Mouse (Mus musculus): ENCODE data around the gene Cd63.

Gene Cd63

DNA sequence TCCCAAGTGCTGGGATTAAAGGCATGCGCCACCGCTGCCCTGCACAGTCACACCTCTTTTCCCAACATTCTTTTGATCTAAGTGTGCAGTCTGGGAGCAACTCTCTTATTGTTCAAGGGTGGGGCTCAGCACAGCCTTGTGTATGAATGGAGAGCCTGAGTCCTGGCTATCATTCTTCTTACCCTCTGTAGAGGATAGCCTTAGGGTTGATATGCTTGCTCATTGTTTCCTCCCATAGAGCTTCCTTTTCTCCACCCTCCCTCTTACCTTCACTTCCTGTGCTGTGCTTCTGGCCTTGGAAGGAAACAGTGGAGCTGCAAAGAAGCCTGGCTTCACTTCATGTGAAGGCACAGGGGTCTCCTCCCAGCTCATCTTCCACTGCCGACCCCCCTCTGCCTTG is at the start of gene Cd63:
Gene Cd63, plus strand, starts transcription at position 292 of the 400 bp plus-strand sequence.
- no peak for DNase-seq

DNA sequence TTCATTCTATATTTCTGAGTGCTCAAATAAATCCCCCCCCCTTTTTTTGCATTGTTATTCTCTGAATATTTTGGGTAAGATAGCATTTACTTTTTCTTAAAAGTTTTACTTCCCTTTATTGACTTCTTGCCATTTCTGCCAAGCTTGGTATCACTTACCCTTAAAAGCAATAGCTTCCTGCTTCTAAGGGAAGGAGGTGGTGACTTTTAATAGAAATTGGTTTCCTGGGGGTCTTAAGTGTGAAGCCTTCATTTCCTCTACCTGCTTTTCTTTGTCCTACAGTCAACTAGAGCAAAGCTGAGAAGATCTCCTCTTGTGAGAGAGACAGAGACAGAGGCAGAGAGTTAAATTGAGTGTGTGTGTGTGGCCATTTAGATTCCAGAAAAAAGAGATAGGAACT is 39.6 kb upstream of the Cd63 start:
- DNase-seq = no peak

DNA sequence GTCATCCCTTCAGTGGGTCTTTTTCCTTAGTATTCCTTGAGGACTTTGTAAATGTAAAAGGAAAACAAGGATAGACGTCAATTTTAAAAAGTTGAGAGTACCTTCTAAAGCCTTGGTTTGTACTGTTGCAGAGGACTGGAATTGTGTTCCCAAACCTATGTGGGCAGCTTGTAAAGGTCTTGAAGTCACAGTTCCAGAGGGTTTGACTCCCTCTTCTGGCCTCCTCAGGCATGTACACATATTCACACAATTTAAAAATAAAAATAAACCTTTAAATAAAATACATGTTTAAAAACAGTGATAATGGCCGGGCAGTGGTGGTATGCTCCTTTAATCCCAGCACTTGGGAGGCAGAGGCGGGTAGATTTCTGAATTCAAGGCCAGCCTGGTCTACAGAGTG is 34.7 kb upstream of the Cd63 start:
- no peak for DNase-seq

DNA sequence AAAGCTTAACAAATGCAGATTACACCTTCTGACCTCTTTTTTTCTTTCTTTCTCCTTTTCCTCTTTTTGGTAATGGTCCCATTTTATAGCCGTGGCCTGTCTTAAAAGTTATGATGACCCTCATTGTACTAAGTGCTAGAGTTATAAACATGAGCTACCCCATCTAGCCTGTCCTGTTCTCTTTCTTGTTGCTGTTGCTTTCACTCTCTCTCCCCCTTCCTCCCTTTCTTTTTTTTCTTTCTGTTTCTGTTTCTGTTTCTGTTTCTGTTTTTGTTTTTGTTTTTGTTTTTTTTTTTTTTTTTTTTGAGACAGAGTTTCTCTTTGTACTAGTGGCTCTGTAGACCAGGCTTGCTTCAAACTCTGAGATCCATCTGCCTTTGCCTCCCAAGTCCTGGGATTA is 34.3 kb upstream of the Cd63 start:
- no peak for DNase-seq

DNA sequence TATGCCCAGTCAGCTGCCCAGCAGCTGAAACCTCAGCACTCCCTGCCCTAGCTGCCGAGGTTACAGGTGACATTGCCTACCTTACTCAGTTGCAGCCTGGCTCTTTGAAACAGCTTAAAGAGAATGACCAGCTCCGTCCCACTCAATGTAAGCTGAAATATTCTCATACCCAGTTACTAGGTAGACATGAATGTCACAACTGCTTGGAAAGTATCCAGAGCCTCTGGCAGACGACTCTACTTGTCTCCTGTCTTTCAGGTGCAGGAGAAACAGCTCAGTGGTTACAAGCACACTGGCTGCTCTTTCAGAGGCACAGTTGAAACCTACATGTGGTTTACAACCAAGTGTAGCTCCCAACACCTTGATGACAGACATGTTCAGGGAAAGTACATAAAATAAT is 30.4 kb upstream of the Cd63 start:
- DNase-seq = no peak

DNA sequence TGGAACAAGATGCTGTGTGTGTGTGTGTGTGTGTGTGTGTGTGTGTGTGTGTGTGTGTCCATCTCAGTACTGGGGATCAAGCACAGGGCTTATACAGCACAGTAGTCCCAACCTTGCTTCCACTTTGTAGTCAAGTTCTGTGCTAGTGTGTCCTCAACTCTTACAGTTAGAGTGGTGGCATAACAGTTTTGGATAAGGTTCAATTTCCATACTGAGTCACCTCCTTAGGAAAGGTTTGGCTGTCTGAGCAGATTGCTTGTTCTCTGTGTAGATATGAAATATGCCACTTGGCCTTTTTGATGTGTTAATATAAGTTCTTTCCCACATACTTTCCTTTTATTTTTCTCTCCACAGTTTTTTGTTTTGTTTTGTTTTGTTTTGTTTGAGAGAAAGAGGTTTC is 22.5 kb upstream of the Cd63 start:
- no peak for DNase-seq

DNA sequence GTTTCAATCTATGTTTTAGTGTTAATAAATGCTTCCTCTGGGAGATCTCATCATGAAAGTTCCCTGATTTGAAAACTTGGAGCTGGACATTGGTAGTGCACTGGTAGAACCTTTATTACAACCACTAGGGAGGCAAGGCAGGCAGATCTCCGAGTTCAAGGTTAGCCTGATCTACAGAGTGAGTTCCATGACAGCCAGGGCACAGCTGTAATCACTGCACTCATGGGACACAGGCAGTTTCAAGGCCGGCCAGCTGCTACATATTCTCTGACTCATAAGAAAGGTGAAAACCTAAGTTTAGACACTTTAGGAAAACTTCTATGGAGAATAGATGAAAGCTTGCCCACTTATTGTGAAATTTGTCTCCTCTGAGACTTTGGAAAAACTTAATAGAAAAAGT is 22.0 kb upstream of the Cd63 start:
- DNase-seq = no peak

DNA sequence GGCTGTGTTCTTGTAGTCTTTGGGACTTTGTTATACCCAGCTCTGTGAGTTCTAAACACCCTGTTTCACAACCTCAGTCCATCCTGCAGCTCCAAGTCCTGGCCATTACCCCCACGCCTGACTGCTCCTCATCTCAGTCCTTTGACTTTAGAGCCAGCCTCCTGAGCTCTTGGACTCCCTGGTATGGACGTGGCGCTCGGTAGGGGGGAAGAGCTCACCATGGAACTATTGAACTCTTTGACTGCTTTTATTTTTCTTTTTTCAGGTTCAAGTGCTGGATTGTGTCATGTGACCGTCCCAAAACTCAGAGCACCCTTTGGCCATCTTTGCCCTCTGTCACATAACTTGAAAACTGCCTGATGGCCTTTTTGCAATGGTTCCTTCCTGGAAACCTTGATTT is 18.7 kb upstream of the Cd63 start:
- no peak for DNase-seq

DNA sequence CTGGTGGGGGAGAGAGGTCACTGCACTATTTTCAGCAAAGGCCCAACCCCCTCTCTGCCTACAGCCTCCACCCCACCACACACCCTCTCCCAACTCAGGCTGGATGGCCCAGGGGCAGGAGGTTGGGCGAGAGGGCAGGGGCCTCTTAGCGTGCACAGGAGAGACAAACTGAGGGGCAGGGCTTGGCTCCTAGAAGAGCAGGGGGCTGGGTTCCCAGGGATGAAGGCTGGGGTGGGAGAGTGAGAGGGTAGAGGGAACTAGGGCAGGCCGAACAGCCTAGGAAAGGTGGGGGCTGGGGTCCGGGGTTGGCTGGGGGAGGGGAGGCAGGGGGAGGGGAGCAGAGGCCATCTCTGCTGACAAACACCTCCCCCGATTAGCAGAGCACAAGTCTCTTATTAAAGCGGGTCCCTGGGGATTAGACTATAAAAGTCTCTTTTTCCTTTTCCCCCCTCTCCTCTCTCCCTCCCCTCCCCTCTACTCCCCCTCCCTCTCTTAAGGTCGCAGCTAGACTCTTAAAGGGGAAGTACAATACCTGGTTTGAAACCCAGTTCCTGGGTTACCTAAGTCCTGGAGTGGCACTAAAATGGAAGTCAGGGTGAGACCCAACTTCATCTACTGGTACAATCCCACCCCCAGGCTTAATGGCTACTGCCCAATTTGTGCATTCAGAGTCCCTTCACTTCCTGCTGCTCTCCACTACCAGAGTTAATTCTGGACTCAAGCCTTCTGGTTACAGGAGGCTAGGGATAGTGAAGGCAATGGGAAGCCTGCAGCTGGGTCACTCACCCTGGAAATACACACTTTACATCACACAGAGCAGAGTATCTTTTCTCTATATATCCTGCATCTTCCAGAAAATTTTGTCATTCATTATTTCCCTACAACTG is 11.6 kb upstream of the Cd63 start:
- no peak for DNase-seq

DNA sequence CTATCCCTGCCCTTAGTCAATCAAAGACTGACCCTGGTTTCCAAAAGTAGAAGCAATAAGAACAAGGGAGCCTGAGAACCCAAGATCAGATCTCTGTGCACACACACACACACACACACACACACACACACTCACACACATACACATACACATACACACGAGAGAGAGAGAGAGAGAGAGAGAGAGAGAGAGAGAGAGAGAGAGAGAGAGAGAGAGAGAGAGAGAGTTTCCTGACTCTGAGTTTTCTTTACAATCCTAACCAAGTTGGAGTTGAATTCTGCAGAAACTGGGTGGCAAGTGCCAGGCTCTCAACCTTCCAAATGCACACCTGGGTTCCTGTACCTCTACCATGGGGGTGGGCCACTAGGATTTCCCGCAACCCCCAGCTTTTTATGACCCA is 10.9 kb upstream of the Cd63 start:
- no peak for DNase-seq

DNA sequence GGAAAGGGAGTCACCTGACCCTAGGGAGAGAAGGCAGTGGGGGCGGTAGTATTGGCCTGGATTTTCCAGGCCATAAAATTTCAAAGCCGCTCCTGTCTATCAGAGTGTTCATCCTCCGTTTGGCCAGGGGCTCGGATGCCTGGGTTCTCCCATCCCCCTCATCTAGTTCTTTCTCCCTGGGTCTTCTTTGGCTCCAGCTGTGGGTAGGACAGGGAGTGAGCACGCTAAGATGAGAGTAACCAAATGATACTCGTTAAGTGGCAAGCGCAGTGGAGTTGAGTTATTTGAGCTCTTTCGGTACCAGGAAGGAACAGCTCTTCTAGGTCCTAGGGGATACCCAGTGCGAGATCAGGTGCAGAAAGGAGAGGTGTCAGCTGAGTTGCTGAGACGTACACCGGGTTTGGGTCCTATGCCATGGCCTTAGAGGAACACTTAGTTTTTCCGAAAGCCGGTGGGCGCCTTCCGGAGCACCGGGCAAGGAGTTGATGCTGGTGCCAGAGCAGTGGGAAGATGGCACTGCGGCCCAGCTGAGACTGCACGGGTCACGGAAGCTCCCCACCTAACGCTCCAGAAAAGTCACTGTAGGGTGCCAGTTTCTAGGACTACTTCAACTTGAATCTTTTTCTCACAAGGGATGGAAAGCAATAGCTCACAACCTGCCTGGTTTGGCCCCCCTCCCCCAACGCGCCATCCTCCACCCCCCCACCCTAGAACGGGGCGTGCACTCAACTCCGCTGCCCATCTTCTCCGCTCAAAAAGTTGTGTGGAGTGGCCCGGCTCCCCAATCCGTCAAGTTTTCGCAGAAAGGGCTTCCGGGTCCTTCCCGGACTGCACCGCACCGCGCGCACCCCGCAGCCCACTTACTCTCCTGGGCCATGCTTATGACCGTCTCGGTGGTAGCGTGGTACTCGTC is 10.2 kb upstream of the Cd63 start:
- no peak for DNase-seq

DNA sequence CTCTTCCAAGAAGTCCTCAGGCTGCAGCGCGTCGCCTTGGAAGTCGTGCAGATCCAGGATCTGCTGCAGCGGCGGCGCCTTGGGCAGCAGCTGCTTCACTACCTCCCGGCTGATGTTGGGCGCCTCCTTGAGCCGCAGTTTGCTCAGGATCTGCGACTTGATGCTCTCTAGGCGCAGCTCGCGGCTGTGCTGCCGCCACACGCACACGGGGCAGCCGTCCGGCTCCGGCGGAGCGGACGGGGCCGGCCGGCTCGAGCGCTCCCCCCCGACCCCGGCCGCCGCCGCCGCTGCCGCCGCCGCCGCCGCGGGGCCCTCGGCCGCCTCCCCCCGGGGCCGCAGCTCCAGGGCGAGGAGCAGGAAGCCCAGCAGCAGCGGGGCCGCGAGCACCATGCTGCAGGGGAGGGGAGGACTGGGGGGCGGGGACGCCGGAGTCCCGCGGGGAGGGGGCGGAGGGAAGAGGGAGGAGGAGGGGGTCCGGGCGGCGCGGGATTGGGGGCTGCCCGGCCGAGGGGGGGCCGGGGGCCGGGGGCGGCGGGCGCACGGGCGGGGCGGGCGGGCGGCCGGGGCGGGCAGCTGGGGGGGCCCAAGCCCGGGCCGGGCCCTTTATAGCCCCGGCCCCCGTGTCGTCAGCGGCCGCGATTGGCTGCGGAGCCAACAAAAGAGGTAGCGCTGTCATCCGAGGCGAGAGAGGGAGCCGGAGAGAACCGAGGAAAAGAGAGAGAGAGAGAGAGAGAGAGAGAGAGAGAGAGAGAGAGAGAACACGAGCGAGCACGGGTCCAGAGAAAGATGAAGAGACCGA is 9.3 kb upstream of the Cd63 start, which contains the start of gene Gdf11:
Gene Gdf11, minus strand, starts transcription at position 423 of the 799 bp plus-strand sequence.
- DNase-seq = peak; percentile 33

DNA sequence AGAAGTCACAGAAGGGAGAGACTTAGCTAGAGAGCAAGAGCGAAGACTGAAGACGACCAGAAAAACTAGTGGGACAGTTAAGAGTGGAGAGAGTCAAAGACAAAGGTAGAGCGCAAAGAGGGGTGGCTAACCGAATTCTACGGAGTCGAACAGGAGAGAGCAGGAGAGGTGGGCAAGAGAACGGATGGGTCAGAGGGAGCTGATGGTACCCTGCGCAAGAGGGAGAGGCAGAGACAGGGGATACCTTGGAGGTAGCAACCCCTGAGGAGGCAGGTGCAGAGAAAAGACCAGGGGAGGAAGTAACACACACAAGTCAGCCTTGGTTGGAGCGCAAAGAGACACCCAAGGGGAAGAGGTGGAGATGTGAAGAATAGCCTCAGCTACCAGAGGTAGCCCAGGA is 8.5 kb upstream of the Cd63 start:
- DNase-seq = no peak

DNA sequence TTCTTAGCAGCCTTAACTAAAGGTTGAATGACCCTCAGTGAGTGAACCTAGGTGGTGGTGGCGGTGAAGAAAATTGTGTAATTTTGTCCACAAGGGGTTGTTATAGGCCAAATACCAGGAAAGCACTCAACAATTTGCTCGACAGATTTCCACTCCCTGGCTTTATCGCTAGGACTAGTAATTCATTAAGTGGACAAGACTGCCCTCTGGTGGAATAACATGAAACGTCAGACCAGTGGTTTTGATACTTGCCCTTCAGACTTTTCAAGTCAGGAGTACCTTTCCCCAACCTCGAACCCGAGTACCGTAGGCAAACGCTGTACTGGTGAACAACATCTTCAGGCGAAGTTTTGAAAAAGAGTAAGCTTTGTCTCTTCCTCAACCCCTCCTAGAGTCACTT is 5.4 kb upstream of the Cd63 start:
- DNase-seq = peak; percentile 75

DNA sequence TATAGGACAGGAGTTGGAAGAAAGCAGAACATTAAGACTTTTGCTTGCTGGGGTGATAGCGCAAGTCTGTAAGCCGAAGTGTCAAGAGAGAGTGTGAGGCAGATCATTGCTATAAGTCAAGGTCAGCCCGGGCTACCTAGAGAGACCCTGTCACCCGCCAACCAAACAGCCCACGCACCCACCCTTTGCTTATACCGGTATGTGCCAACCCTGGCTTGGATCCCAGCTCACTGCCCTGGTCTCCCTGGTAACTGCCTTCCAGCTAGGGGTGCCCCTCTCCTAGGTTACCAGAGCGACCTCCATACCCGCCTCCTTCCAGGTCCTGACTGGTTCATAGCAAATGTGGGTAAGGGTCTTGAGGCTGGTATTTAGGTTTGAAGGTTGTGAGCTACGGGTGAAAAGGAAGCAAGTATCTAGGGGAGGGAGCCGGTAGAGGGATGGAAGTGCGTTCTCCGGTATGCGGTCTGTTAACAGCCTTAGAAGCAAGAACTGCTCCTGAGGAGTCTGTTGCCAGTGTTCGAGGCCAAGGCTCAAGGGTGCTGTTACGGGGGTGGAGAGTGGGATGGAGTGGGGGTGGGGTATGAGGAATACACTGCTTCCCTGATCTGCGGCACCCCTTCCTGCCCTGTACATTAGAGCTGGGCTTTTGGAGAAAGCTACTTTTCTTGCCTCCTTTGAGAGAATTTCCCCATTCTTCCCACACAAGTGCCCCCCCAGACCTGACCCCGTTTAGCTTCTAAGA is 4.7 kb upstream of the Cd63 start:
- DNase-seq = peak; percentile 49

DNA sequence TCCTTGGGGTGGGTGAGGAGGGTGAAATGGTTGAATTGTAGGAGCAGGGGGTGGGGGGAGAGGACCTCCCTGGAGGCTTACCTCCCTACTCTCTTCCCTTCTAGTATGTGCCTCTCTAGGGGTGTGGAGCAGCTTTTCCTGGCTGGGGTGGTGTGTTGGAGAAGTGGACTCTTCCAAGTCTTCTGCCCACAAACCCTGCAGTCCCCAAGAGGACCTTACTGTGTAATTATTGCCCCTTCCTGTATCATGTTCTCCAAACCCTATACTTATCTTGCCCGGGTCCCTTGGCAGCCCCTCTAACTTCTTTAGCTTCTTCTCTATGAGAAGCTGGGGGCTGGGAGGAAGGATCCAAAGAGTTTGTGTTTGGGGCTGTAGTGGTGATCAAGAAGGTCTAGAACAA is 4.0 kb upstream of the Cd63 start:
- no peak for DNase-seq

DNA sequence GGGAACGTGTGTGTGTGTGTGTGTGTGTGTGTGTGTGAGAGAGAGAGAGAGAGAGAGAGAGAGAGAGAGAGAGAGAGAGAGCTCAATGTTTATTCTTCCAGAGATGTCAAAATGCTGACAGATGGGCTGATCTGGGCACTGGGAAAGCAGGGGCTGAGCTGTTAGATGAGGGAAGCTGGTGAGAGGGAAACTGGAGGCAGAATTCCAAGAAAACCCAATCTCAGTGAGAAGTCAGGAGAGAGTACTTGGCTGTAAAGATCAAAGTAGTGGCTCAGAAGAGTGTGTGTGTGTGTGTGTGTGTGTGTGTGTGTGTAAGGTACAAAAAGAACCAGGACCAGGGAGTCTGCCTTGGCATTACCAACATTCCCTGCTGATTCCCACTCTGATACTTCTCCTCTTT is 3.3 kb upstream of the Cd63 start:
- no peak for DNase-seq

DNA sequence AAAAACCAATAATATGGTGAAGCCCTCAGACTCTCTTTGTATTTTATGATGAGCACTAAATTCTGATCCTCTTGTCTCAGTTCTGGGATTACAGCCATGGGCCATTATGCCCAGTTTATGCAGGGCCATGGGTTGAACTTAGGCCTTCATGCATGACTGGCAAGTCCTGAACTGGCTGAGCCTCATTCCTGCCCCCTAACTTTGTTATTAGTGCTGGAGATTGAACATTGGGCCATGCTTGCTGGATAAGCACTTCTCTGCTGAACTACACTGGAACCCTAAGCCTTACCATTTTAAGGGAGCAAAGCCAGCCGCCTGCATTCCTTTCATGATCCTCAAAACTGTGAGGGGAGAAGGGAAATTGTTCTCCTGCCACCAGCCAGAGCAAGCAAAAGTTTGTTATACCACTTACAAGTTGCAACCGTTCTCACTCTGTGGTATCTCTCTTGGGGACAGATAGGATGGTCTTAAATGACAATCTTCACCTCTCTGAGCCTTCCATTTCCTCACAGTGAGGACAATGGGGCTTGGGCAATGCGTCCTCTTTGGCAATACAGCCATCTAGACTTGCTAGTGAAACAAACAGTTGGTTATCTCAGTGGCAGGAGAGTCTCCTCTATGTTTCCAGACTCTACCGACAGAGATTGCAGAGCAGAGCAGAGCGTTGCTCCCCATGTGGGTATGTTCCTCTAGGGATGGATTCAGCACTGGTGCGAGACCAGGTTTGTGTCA is 864 bp upstream of the Cd63 start:
- DNase-seq = no peak

DNA sequence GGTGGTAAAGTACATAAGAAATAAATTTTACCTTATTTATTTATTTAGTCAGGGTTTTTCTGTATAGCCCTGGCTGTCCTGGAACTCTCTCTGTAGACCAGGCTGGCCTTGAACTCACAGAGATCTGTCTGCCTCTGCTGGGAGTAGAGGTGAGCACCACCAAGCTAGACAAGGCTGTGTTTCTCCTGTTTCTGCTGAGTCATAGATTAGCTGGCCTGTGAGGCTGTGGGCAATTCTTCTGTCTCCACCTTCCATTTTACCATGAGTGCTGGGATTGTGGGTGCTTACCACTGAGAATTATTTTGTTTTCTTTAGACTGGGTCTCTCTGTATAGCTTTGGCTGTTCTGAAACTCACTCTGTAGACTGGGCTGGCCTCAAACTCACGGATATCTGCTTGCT is 620 bp downstream of the Cd63 start:
- DNase-seq = no peak

DNA sequence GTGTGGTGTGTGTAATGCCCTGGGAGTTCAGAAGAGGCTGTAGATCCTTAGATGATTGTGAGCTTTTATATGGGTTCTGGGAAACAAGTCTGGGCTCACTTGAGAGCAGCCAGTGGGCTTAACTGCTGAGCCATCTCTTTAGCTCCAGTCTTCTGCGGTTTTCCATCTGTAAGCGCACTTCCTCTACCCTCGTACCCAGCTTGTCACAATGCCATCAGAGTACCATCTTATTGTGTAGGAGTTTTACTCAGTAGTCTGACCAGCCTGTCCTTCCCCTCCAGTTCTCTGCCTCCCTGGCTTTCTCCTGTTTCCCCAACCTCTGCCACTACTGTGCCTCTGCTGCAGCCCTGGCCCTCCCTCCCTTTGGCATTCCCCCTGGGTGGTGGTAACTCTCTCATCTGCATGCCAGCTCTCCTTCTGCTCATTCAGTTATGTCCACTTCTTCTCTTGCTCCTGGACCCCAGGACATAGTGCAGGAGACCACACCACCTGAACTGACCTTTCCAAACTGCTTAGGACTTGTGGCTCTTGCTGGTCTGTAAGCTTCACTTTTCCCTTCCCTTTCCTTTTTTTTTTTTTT is 1.7 kb downstream of the Cd63 start:
- no peak for DNase-seq

DNA sequence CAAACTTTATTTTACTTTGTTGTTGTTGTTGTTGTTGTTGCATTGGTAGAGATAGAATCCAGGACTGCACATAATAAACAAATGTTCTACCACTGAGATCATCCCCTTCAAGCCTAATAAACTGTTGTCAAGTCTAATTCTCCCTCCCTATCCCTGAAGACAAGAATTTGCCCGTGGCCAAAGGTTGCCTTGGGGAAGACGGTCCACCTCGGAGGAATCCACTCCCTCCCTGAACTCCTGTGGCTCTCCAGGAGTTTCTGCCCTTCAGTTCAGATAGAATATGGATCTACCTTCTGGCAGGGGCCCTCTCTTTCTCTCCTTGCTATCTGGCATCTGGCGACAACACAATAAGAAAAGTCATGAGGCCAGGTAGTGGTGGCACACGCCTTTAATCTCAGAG is 4.0 kb downstream of the Cd63 start:
- DNase-seq = no peak

Measured in right cerebral cortex, adult 18-20 months (tissue).